Mouse (Mus musculus): ENCODE data around the gene Add3. TPM values are rescaled to one million over a fixed set of nuclear protein-coding genes. Genes with fewer than 3 reads are reported as not detected.

The Add3 gene
- total RNA-seq, 2 experiments from 2014 or later, result 125 to 129 TPM

- no peak for TF ChIP-seq CTCF (conservative IDR thresholded peaks at IDR 0.05)
- Histone ChIP-seq H3K4me3 (peak overlapping the region; percentile 64), H3K27ac (peak overlapping the region; percentile 98)
- DNase-seq (ENCODE audit: low spot score in 2 of 2), result no peak
Measured at GRCm38 (mm10) chr19:53140804-53141250, 584 bp downstream of the Add3 start.

- Histone ChIP-seq H3K4me3 (peak overlapping the region; percentile 64), H3K27ac (peak overlapping the region; percentile 98)
- TF ChIP-seq CTCF (conservative IDR thresholded peaks at IDR 0.05), result no peak
- peak; percentile 45 to 54 for DNase-seq (ENCODE audit: low spot score in 2 of 2)
Measured at GRCm38 (mm10) chr19:53141251-53142072, 1.2 kb downstream of the Add3 start.

GRCm38 (mm10) chr19:53142190-53143107, 2.2 kb downstream of the Add3 start:
- peak; percentile 100 for DNase-seq (ENCODE audit: low spot score in 2 of 2)
- peak; percentile 86 for TF ChIP-seq CTCF (conservative IDR thresholded peaks at IDR 0.05)
- Histone ChIP-seq H3K27ac (peak overlapping the region; percentile 98), H3K4me3 (peak overlapping the region; percentile 64)

- peak in 1 of 2 experiments; percentile 28 for DNase-seq (ENCODE audit: low spot score in 2 of 2)
- Histone ChIP-seq H3K27ac (peak overlapping the region; percentile 76), H3K4me3 (peak overlapping the region; percentile 64)
- TF ChIP-seq CTCF (conservative IDR thresholded peaks at IDR 0.05), result no peak
Measured at GRCm38 (mm10) chr19:53143108-53143971, 3.1 kb downstream of the Add3 start.

- TF ChIP-seq CTCF (conservative IDR thresholded peaks at IDR 0.05), result no peak
- peak overlapping the region; percentile 64; the same call in 1 of the 2 replicates for H3K4me3 ChIP-seq
- H3K27ac ChIP-seq, result no peak overlapping the region
- DNase-seq (ENCODE audit: low spot score in 2 of 2), result no peak
Measured at GRCm38 (mm10) chr19:53145075-53145474, 4.8 kb downstream of the Add3 start.

- DNase-seq (ENCODE audit: low spot score in 2 of 2), result no peak
- Histone ChIP-seq H3K4me3 (no peak overlapping the region), H3K27ac (no peak overlapping the region)
- TF ChIP-seq CTCF (conservative IDR thresholded peaks at IDR 0.05), result 0 out of 2 replicates have a peak, but pooled peaks have one; percentile 17
Measured at GRCm38 (mm10) chr19:53149381-53149780, 9.1 kb downstream of the Add3 start.

GRCm38 (mm10) chr19:53152451-53152850, 12.2 kb downstream of the Add3 start:
- DNase-seq (ENCODE audit: low spot score in 2 of 2), result no peak

GRCm38 (mm10) chr19:53153096-53153495, 12.9 kb downstream of the Add3 start:
- DNase-seq (ENCODE audit: low spot score in 2 of 2), result no peak
- no peak overlapping the region for H3K4me3 ChIP-seq
- H3K27ac ChIP-seq, result peak overlapping the region; percentile 40; the same call in 1 of the 2 replicates
- TF ChIP-seq CTCF (conservative IDR thresholded peaks at IDR 0.05), result no peak

More at GRCm38 (mm10) chr19:53152451-53152850, 12.2 kb downstream of the Add3 start:
- no peak for TF ChIP-seq CTCF (conservative IDR thresholded peaks at IDR 0.05)
- H3K27ac ChIP-seq, result peak overlapping the region; percentile 5; the same call in 1 of the 2 replicates
- no peak overlapping the region for H3K4me3 ChIP-seq

GRCm38 (mm10) chr19:53154156-53154555, 13.9 kb downstream of the Add3 start:
- no peak for TF ChIP-seq CTCF (conservative IDR thresholded peaks at IDR 0.05)
- no peak overlapping the region for H3K27ac ChIP-seq
- no peak overlapping the region for H3K4me3 ChIP-seq
- DNase-seq (ENCODE audit: low spot score in 2 of 2), result no peak

GRCm38 (mm10) chr19:53156361-53156760, 16.1 kb downstream of the Add3 start:
- DNase-seq (ENCODE audit: low spot score in 2 of 2), result no peak
- no peak for TF ChIP-seq CTCF (conservative IDR thresholded peaks at IDR 0.05)
- Histone ChIP-seq H3K4me3 (no peak overlapping the region), H3K27ac (no peak overlapping the region)

GRCm38 (mm10) chr19:53157176-53157575, 16.9 kb downstream of the Add3 start:
- no peak for TF ChIP-seq CTCF (conservative IDR thresholded peaks at IDR 0.05)
- Histone ChIP-seq H3K4me3 (no peak overlapping the region), H3K27ac (no peak overlapping the region)
- DNase-seq (ENCODE audit: low spot score in 2 of 2), result no peak

- Histone ChIP-seq H3K4me3 (no peak overlapping the region), H3K27ac (no peak overlapping the region)
- DNase-seq (ENCODE audit: low spot score in 2 of 2), result no peak
- TF ChIP-seq CTCF (conservative IDR thresholded peaks at IDR 0.05), result no peak
Measured at GRCm38 (mm10) chr19:53159351-53159750, 19.1 kb downstream of the Add3 start.

All from layer of hippocampus, adult 2 months (tissue).